Mouse (Mus musculus) ES-Bruce4 (cell line): Measurements from ENCODE around the gene Tmem26.

ENCODE experiments used
- CTCF ChIP-seq: IDR thresholded peaks from one replicate; pipeline ENCODE4 v1.8.1; 2011; ENCODE audit warnings: low read depth, low read length
- POLR2A ChIP-seq: IDR thresholded peaks from one replicate; pipeline ENCODE4 v1.8.1; 2011; ENCODE audit warnings: low read length; ENCODE audit not compliant: insufficient read depth

- TF ChIP-seq POLR2A = no peak
- no peak for TF ChIP-seq CTCF
Measured at GRCm38 (mm10) chr10:68678678-68679077, 44.8 kb upstream of the Tmem26 start.
